Mouse (Mus musculus): ENCODE results near the gene Dlgap3. TPM values are rescaled to one million over a fixed set of nuclear protein-coding genes. Genes with fewer than 3 reads are reported as not detected.

Dlgap3 gene
- polyA plus RNA-seq, 1 experiment from 2014 or later = 19.5 TPM

DNA sequence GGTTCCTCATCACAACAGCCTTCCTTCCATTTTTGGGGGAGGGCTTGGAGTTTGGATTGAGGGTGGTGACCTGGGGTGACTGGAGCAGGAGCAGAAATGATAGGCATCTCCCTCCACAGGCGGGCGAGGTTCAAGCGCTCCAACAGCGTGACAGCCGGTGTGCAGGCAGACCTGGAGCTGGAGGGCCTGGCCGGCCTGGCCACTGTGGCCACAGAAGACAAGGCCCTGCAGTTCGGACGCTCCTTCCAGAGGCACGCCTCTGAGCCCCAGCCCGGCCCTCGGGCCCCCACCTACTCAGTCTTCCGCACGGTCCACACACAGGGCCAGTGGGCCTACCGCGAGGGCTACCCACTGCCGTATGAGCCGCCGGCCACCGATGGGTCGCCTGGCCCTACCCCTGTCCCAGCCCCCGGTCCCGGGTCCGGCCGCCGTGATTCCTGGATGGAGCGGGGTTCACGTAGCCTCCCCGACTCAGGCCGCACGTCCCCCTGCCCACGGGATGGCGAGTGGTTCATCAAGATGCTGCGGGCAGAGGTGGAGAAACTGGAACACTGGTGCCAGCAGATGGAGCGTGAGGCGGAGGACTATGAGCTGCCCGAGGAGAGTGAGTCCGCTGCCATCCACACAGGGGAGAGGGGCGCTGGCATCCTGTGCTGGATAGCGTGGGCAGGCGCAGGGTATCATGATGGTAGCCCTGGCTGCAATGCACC lies 64.6 kb downstream of the Dlgap3 start:
- H3K27me3 ChIP-seq (ENCODE audit: control insufficient read depth, insufficient read depth, low read depth, low read length) = no peaks in the 10 kb centered on the region
- H3K4me3 ChIP-seq (ENCODE audit: low read depth, low read length) = no peak overlapping the region
- peak overlapping the region; percentile 91 for H3K27ac ChIP-seq (ENCODE audit: low read length)
- WGBS = 92% methylated on average over 40 of the region's 40 CpGs
- peaks cover 34% of the 10 kb centered on the region for H3K4me1 ChIP-seq (ENCODE audit: control insufficient read depth, insufficient read depth, low read length)
- ATAC-seq = no peak
- H3K9me3 ChIP-seq (replicated peaks; ENCODE audit: control insufficient read depth, low read length, poor library complexity, severe bottlenecking) = no peaks in the 10 kb centered on the region
- no peak overlapping the region for H3K4me2 ChIP-seq (ENCODE audit: low read length)
- H3K36me3 ChIP-seq (ENCODE audit: control insufficient read depth, insufficient read depth, low read length) = no peaks in the 10 kb centered on the region
- 0 out of 2 replicates have a peak overlapping the region, but pooled peaks have one; percentile 8 for H3K9ac ChIP-seq (ENCODE audit: low read depth, low read length)

DNA sequence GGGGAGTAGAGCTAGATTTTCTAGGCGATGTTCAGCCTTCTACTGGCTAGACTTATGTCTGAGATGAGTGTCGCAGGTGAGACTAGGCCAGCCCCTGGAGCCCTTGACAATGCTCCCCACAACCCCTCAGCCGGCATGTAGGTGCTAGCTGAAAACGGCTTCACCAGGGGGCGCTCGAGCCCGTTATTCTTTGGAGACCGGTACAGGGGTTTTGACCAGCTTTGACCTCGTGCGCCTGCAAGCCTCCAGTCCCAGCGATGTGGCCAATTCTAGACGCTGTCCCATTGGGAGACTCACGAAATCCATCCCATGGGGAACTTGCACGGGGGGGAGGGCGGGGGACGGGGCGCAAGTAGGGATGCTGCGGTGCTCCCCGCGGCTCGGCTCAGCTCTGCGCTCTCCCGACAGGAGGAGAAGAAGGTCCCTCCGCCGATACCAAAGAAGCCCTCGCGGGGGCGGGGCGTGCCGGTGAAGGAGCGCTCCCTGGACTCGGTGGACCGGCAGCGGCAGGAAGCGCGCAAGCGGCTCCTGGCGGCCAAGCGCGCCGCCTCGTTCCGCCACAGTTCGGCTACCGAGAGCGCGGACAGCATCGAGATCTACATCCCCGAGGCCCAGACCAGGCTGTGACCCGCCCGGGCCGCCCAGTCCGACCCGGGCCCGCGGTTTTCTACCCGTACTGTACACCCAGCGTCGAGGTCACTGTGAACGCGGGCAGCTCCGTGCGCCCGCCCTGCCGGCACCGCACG lies 66.9 kb downstream of the Dlgap3 start:
- Histone ChIP-seq H3K9ac (ENCODE audit: low read depth, low read length) (peak overlapping the region; percentile 76), H3K4me3 (ENCODE audit: low read depth, low read length) (peak overlapping the region; percentile 49), H3K36me3 (ENCODE audit: control insufficient read depth, insufficient read depth, low read length) (no peaks in the 10 kb centered on the region), H3K27me3 (ENCODE audit: control insufficient read depth, insufficient read depth, low read depth, low read length) (no peaks in the 10 kb centered on the region), H3K9me3 (replicated peaks; ENCODE audit: control insufficient read depth, low read length, poor library complexity, severe bottlenecking) (no peaks in the 10 kb centered on the region), H3K4me2 (ENCODE audit: low read length) (peak overlapping the region; percentile 89), H3K27ac (ENCODE audit: low read length) (peak overlapping the region; percentile 80), H3K4me1 (ENCODE audit: control insufficient read depth, insufficient read depth, low read length) (peaks cover 34% of the 10 kb centered on the region)
- WGBS = under 1% methylated on average over 47 of the region's 67 CpGs
- peak; percentile 37 for ATAC-seq

DNA sequence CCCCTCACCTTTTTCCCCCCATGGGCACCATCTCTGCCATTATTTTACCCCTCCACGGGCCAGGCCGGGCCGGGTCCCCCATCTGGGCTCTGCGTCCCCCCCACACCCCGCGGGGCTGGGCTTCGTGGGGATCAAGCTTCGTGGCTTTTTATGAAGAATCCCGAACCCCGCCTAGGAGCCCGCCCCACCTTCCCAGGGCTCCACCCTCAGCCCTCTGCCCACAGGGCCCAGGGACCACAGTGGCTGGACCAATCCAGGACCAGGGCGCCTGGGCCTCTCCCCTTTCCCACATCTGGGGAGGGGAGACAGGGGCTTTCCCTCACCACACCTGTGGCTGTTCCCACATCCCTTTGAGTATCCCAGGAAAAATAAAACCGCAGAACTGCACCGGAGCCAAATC lies 67.6 kb downstream of the Dlgap3 start:
- Histone ChIP-seq H3K4me3 (ENCODE audit: low read depth, low read length) (peak overlapping the region; percentile 49), H3K9ac (ENCODE audit: low read depth, low read length) (peak overlapping the region; percentile 76), H3K36me3 (ENCODE audit: control insufficient read depth, insufficient read depth, low read length) (no peaks in the 10 kb centered on the region), H3K4me2 (ENCODE audit: low read length) (peak overlapping the region; percentile 89), H3K27ac (ENCODE audit: low read length) (peak overlapping the region; percentile 80), H3K9me3 (replicated peaks; ENCODE audit: control insufficient read depth, low read length, poor library complexity, severe bottlenecking) (no peaks in the 10 kb centered on the region), H3K27me3 (ENCODE audit: control insufficient read depth, insufficient read depth, low read depth, low read length) (no peaks in the 10 kb centered on the region), H3K4me1 (ENCODE audit: control insufficient read depth, insufficient read depth, low read length) (peaks cover 27% of the 10 kb centered on the region)
- no peak for ATAC-seq
- 4% methylated on average over 14 of the region's 14 CpGs for WGBS

DNA sequence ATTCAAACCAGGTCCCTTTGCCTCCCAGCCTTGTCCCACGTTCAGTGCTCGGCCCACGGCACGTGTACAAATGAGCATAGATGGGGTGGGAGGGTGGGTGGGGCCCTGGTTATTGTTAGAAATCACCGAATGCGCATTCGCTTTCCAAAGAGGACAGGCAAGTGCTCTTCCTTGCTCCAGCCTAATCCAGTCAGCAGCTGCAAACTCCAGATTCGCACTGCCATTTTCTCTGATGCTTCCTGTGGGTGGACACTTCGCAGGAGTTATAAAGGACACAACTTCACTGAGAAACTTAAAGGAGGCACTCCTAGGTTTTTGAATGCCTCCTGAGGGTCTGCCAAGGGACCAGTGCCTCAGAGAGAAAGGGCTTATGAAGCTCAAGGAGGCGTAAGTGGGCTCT lies 68.3 kb downstream of the Dlgap3 start:
- Histone ChIP-seq H3K27ac (ENCODE audit: low read length) (no peak overlapping the region), H3K27me3 (ENCODE audit: control insufficient read depth, insufficient read depth, low read depth, low read length) (no peaks in the 10 kb centered on the region), H3K36me3 (ENCODE audit: control insufficient read depth, insufficient read depth, low read length) (no peaks in the 10 kb centered on the region), H3K4me3 (ENCODE audit: low read depth, low read length) (no peak overlapping the region), H3K9ac (ENCODE audit: low read depth, low read length) (no peak overlapping the region; the same call in 1 of the 2 replicates), H3K9me3 (replicated peaks; ENCODE audit: control insufficient read depth, low read length, poor library complexity, severe bottlenecking) (no peaks in the 10 kb centered on the region), H3K4me2 (ENCODE audit: low read length) (no peak overlapping the region; the same call in 1 of the 2 replicates), H3K4me1 (ENCODE audit: control insufficient read depth, insufficient read depth, low read length) (peaks cover 21% of the 10 kb centered on the region)
- no peak for ATAC-seq
- 54% methylated on average over 10 of the region's 10 CpGs for WGBS

DNA sequence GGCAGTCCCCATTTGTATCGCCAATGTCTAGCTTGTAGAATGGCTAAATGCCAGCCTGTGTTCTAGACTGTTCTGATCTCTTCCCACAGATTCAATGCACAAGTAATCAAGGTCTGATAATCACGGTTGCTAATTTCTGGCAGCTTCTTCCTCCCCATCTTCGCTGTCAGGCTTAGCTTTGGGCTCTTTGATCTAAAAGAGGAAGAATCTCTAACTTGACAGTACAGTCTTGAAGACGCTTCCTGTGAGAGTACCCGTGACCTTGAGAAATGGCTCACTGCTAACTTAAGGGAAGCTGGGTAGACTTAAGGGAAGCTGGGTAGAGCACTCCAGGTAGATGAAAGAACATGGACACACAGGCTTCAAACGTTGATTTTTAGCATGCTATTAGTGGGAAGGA lies 73.7 kb downstream of the Dlgap3 start:
- WGBS = 64% methylated on average over 6 of the region's 6 CpGs
- no peak for ATAC-seq
- Histone ChIP-seq H3K27me3 (ENCODE audit: control insufficient read depth, insufficient read depth, low read depth, low read length) (no peaks in the 10 kb centered on the region), H3K27ac (ENCODE audit: low read length) (no peak overlapping the region), H3K4me2 (ENCODE audit: low read length) (no peak overlapping the region), H3K4me3 (ENCODE audit: low read depth, low read length) (no peak overlapping the region), H3K36me3 (ENCODE audit: control insufficient read depth, insufficient read depth, low read length) (0 out of 2 replicates have a peak, but pooled peaks cover 4% of the 10 kb centered on the region), H3K4me1 (ENCODE audit: control insufficient read depth, insufficient read depth, low read length) (peaks cover 7% of the 10 kb centered on the region), H3K9me3 (replicated peaks; ENCODE audit: control insufficient read depth, low read length, poor library complexity, severe bottlenecking) (no peaks in the 10 kb centered on the region), H3K9ac (ENCODE audit: low read depth, low read length) (no peak overlapping the region)

DNA sequence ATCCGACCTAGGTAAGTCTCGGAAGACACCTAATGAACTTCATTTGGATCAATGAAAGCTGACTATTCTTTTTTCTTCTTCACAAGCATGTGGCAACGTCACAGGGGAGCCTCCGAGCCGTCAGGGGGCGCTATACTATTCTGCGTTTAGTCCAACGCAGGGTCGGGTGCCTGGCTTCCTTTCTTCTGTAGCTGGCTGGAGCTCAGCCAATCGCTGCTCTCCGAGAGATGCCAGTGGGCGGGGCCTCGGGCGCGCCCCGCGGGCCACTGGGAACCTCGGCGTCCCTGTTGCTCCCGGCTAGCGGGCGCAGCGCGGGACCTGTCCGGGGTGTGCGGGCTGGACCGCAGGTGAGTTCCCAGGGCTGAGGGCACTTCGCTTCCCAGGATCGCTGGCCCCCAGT lies 74.5 kb downstream of the Dlgap3 start, which contains the start of gene Smim12:
Smim12 (plus strand) TSS at position 233 of the 400 bp plus-strand sequence.
- peaks cover 7% of the 10 kb centered on the region for H3K4me1 ChIP-seq (ENCODE audit: control insufficient read depth, insufficient read depth, low read length)
- peak within 1 kb of the TSS; percentile 60; the same call in 1 of the 2 replicates for H3K27ac ChIP-seq (ENCODE audit: low read length)
- H3K27me3 ChIP-seq (ENCODE audit: control insufficient read depth, insufficient read depth, low read depth, low read length) = no peaks in the 10 kb centered on the region
- peak within 1 kb of the TSS; percentile 82 for H3K9ac ChIP-seq (ENCODE audit: low read depth, low read length)
- no peaks in the 10 kb centered on the region for H3K9me3 ChIP-seq (replicated peaks; ENCODE audit: control insufficient read depth, low read length, poor library complexity, severe bottlenecking)
- 0% methylated on average over 29 of the region's 29 CpGs for WGBS
- 0 out of 2 replicates have a peak, but pooled peaks cover 4% of the 10 kb centered on the region for H3K36me3 ChIP-seq (ENCODE audit: control insufficient read depth, insufficient read depth, low read length)
- peak; percentile 93 for ATAC-seq
- peak within 1 kb of the TSS; percentile 97 for H3K4me2 ChIP-seq (ENCODE audit: low read length)
- H3K4me3 ChIP-seq (ENCODE audit: low read depth, low read length) = peak within 1 kb of the TSS; percentile 80

DNA sequence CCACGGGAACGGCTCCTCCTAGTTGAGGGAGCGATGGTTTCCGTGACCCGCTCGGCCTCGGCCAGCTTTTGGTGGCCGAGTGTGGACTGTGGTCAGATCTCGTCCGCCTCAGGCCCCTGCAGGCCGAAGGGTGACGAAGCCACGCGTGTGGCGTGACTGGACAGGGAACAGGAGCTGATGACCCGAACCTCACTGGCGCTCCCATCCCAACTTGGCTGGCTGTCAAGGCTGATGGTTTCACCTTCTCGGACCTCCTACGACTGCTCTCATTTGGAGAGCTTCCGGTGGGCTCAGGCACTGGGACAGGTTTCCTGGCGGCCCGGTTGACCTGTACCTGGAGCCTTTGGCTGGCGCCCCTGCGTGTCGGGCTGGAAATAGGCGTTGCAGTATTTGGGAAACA lies 74.9 kb downstream of the Dlgap3 start:
- peak overlapping the region; percentile 60; the same call in 1 of the 2 replicates for H3K27ac ChIP-seq (ENCODE audit: low read length)
- H3K9me3 ChIP-seq (replicated peaks; ENCODE audit: control insufficient read depth, low read length, poor library complexity, severe bottlenecking) = no peaks in the 10 kb centered on the region
- WGBS = under 1% methylated on average over 26 of the region's 26 CpGs
- peak overlapping the region; percentile 97 for H3K4me2 ChIP-seq (ENCODE audit: low read length)
- 0 out of 2 replicates have a peak, but pooled peaks cover 4% of the 10 kb centered on the region for H3K36me3 ChIP-seq (ENCODE audit: control insufficient read depth, insufficient read depth, low read length)
- peak; percentile 73 for ATAC-seq
- H3K4me1 ChIP-seq (ENCODE audit: control insufficient read depth, insufficient read depth, low read length) = peaks cover 7% of the 10 kb centered on the region
- no peaks in the 10 kb centered on the region for H3K27me3 ChIP-seq (ENCODE audit: control insufficient read depth, insufficient read depth, low read depth, low read length)
- H3K9ac ChIP-seq (ENCODE audit: low read depth, low read length) = peak overlapping the region; percentile 82
- peak overlapping the region; percentile 80 for H3K4me3 ChIP-seq (ENCODE audit: low read depth, low read length)

DNA sequence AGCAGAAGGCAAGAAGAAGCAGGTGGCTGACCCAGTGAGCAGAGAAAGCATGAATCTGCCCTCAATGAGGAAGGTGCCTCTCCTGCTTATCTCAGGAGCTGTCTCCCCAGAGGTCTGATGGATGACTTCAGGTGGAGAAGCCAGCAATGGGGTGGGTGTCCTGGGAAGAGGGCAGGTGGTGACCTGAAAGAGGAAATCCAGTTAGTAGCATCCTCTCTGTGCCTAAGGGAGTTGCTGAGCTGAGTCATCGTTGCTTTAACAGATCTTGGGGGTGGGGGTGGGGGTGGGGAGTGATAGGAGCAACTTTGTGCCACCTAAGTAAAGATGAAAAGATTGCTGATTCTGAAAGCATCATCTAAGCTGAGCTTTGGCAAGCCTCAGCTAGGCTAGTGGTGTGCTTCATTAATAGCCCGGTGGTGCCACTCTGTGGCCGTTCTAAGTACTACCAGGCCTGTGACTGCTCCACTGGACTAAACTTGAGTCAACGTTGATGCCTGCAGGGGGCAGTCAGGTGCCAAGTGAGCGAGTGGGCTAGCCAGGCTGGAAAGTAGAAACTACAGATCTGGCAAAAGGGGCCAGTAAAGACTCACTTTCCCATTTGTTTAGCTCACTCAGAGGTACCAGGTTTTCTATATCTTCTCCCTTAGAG lies 80.8 kb downstream of the Dlgap3 start:
- H3K9me3 ChIP-seq (replicated peaks; ENCODE audit: control insufficient read depth, low read length, poor library complexity, severe bottlenecking) = no peaks in the 10 kb centered on the region
- 0 out of 2 replicates have a peak, but pooled peaks cover 4% of the 10 kb centered on the region for H3K36me3 ChIP-seq (ENCODE audit: control insufficient read depth, insufficient read depth, low read length)
- 1% methylated on average over 5 of the region's 5 CpGs for WGBS
- H3K4me2 ChIP-seq (ENCODE audit: low read length) = no peak overlapping the region
- ATAC-seq = peak; percentile 91
- no peak overlapping the region for H3K27ac ChIP-seq (ENCODE audit: low read length)
- H3K9ac ChIP-seq (ENCODE audit: low read depth, low read length) = no peak overlapping the region
- H3K27me3 ChIP-seq (ENCODE audit: control insufficient read depth, insufficient read depth, low read depth, low read length) = no peaks in the 10 kb centered on the region
- peaks cover under 1% of the 10 kb centered on the region for H3K4me1 ChIP-seq (ENCODE audit: control insufficient read depth, insufficient read depth, low read length)
- H3K4me3 ChIP-seq (ENCODE audit: low read depth, low read length) = no peak overlapping the region

Data from midbrain, embryonic 16.5 days (tissue).